Mouse (Mus musculus) midbrain, postnatal 0 days (tissue): ENCODE measurements at regions not wholly inside any gene's neighbourhood (a gene's known extent, or its start where the extent isn't known, plus 50 kb on each side); places are given as distances from the start of the nearest gene placed in this dataset.

Experiments
- ATAC-seq: fragments of 200-750 bp; cut with Nextera tagmentation; 2 replicates; pipeline ENCODE4 v1.8.0; 2017; ENCODE audit warnings: moderate number of reproducible peaks, mild to moderate bottlenecking, moderate TSS enrichment, moderate library complexity; ENCODE audit not compliant: low FRiP score
- DNase-seq: peaks from one replicate; pipeline ENCODE4 v3.0.0-alpha.2; 2015; ENCODE audit warnings: low spot score
- H3K27ac ChIP-seq: fragments of 300-500 bp; sonication (generic); 2 replicates; pipeline ENCODE4 v1.5.1; 2014; ENCODE audit warnings: low read depth, mild to moderate bottlenecking, low read length, mixed read lengths
- H3K27me3 ChIP-seq: fragments of 300-500 bp; sonication (generic); 2 replicates; pipeline ENCODE4 v1.6.1; 2014; ENCODE audit warnings: low read length, control low read depth, mixed read lengths; ENCODE audit not compliant: insufficient read depth
- H3K36me3 ChIP-seq: fragments of 300-500 bp; sonication (generic); 2 replicates; pipeline ENCODE4 v1.6.1; 2014; ENCODE audit warnings: low read length, control low read depth, mixed read lengths; ENCODE audit not compliant: insufficient read depth
- H3K4me1 ChIP-seq: fragments of 300-500 bp; sonication (generic); 2 replicates; pipeline ENCODE4 v1.6.1; 2014; ENCODE audit warnings: mild to moderate bottlenecking, control low read depth, antibody characterized with exemption, low read length, mixed read lengths; ENCODE audit not compliant: insufficient read depth
- H3K4me2 ChIP-seq: fragments of 300-500 bp; sonication (generic); 2 replicates; pipeline ENCODE4 v1.6.1; 2014; ENCODE audit warnings: low read depth, mild to moderate bottlenecking, low read length, mixed read lengths; ENCODE audit not compliant: poor library complexity, severe bottlenecking
- H3K4me3 ChIP-seq: fragments of 300-500 bp; sonication (generic); 2 replicates; pipeline ENCODE4 v1.5.1; 2014; ENCODE audit warnings: low read depth, mild to moderate bottlenecking, low read length, moderate library complexity
- H3K9ac ChIP-seq: fragments of 300-500 bp; sonication (generic); replicated peaks from 2 replicates; pipeline ENCODE4 v1.6.1; 2014; ENCODE audit warnings: mild to moderate bottlenecking, low read length, moderate library complexity, mixed read lengths; ENCODE audit not compliant: poor library complexity, severe bottlenecking
- H3K9me3 ChIP-seq: fragments of 300-500 bp; sonication (generic); 2 replicates; pipeline ENCODE4 v1.6.1; 2016; ENCODE audit warnings: low read length, control low read depth
- CTCF ChIP-seq: IDR thresholded peaks from 2 replicates; pipeline ENCODE4 v1.5.1; 2016; ENCODE audit warnings: antibody characterized with exemption, mild to moderate bottlenecking
- WGBS: fragments of 180-500 bp; shearing (Covaris S2); extraction: QIAGEN DNeasy Blood & Tissue Kit; methylation state at CpG from one replicate; pipeline ENCODE4 v1.1.7; 2014; 5-methylcytosine and 5-hydroxymethylcytosine counted together

GRCm38 (mm10) chr13:44356981-44357380 is 372.3 kb upstream of the Jarid2 start:
- H3K4me2 ChIP-seq, result no peak overlapping the region
- no peak overlapping the region for H3K27ac ChIP-seq
- DNase-seq (no peak), ATAC-seq (no peak)
- H3K4me3 ChIP-seq, result no peak overlapping the region
- 92% methylated on average over 11 of the region's 11 CpGs for WGBS
- TF ChIP-seq CTCF, result no peak
- H3K9me3 ChIP-seq, result no peaks in the 10 kb centered on the region
- H3K9ac ChIP-seq, result no peak overlapping the region
- H3K4me1 ChIP-seq, result peaks cover 6% of the 10 kb centered on the region
- H3K36me3 ChIP-seq, result no peaks in the 10 kb centered on the region
- H3K27me3 ChIP-seq, result no peaks in the 10 kb centered on the region

- Histone ChIP-seq H3K36me3 (no peaks in the 10 kb centered on the region), H3K4me1 (peaks cover 6% of the 10 kb centered on the region), H3K27ac (no peak overlapping the region), H3K9me3 (no peaks in the 10 kb centered on the region), H3K4me3 (no peak overlapping the region), H3K4me2 (no peak overlapping the region), H3K27me3 (no peaks in the 10 kb centered on the region), H3K9ac (no peak overlapping the region)
- 65% methylated on average over 7 of the region's 7 CpGs for WGBS
- DNase-seq (no peak), ATAC-seq (no peak)
- no peak for TF ChIP-seq CTCF
These were observed 369.9 kb upstream of the Jarid2 start for GRCm38 (mm10) chr13:44359344-44359743.

- H3K27ac ChIP-seq, result no peak overlapping the region
- no peak for ATAC-seq
- no peak for DNase-seq
- 86% methylated on average over 5 of the region's 5 CpGs for WGBS
- TF ChIP-seq CTCF, result no peak
- no peak overlapping the region for H3K4me3 ChIP-seq
- H3K9me3 ChIP-seq, result no peaks in the 10 kb centered on the region
- H3K4me2 ChIP-seq, result no peak overlapping the region
- H3K36me3 ChIP-seq, result no peaks in the 10 kb centered on the region
- no peaks in the 10 kb centered on the region for H3K27me3 ChIP-seq
- peaks cover 6% of the 10 kb centered on the region for H3K4me1 ChIP-seq
- H3K9ac ChIP-seq, result no peak overlapping the region
These were observed 369.3 kb upstream of the Jarid2 start for GRCm38 (mm10) chr13:44360016-44360415.

GRCm38 (mm10) chr13:44360725-44361290 is 368.5 kb upstream of the Jarid2 start:
- WGBS, result 22% methylated on average over 15 of the region's 15 CpGs
- Histone ChIP-seq H3K4me1 (peaks cover 6% of the 10 kb centered on the region), H3K36me3 (no peaks in the 10 kb centered on the region), H3K9me3 (no peaks in the 10 kb centered on the region), H3K27me3 (no peaks in the 10 kb centered on the region), H3K4me3 (no peak overlapping the region), H3K4me2 (no peak overlapping the region), H3K27ac (no peak overlapping the region), H3K9ac (no peak overlapping the region)
- no peak for TF ChIP-seq CTCF
- ATAC-seq (no peak), DNase-seq (peak; percentile 40)

GRCm38 (mm10) chr13:44362293-44363005 is 366.8 kb upstream of the Jarid2 start:
- Histone ChIP-seq H3K4me1 (peaks cover 6% of the 10 kb centered on the region; the same call in 1 of the 2 replicates), H3K27me3 (no peaks in the 10 kb centered on the region), H3K4me2 (no peak overlapping the region), H3K27ac (no peak overlapping the region), H3K4me3 (no peak overlapping the region), H3K36me3 (no peaks in the 10 kb centered on the region), H3K9ac (no peak overlapping the region), H3K9me3 (no peaks in the 10 kb centered on the region)
- no peak for TF ChIP-seq CTCF
- ATAC-seq, result no peak
- DNase-seq, result no peak
- WGBS, result 60% methylated on average over 15 of the region's 15 CpGs

- DNase-seq (no peak), ATAC-seq (no peak)
- Histone ChIP-seq H3K9me3 (no peaks in the 10 kb centered on the region), H3K4me2 (no peak overlapping the region), H3K4me3 (no peak overlapping the region), H3K27ac (no peak overlapping the region), H3K27me3 (no peaks in the 10 kb centered on the region), H3K36me3 (no peaks in the 10 kb centered on the region), H3K4me1 (peaks cover 6% of the 10 kb centered on the region; the same call in 1 of the 2 replicates), H3K9ac (no peak overlapping the region)
- TF ChIP-seq CTCF, result no peak
- 18% methylated on average over 2 of the region's 2 CpGs for WGBS
These were observed 366.3 kb upstream of the Jarid2 start for GRCm38 (mm10) chr13:44363016-44363415.
